Mouse (Mus musculus) ES-CJ7 (cell line): ENCODE data around the gene Rnf166.

ENCODE experiments used
- DNase-seq: peaks from one replicate; pipeline ENCODE4 v3.0.0; 2011; ENCODE audit warnings: low read depth, low spot score

The Rnf166 gene

DNA sequence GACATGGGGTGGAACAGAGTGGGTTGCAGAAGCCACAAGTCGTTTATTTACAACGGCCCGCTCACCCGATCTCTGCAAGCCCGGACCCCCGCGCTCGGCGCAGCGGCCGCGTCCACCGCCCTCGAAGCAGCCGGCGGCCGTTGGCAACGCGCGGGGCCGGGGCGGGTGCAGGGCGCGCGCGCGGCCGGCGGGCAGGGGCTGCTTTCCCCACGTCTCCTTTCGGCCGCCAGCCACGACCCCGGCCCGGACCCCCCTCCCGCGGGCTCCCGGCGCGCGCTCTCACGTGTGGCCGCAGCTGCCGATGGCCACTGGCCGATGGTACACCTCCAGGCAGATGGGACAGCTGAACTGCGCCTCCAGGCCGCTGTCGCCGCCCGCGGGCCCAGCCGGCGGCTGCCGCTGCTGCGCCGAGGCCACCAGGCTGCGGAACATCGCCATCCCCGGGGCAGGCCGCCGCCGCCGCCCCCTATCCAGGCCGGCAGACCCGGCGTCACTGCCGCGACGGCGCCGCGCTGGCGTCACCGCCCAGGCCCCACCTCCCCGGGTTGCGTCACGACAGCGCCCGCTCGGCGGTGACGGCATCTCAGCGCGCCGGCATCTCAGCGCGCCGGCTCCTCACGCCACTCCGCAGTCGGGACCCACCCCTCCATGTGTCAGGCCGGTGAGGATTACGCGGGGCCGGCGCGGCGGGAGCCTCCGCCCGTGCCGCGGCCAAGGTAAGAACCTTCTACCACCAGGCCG lies at the start of gene Rnf166, which contains the start of gene Ctu2:
TSS of gene Rnf166 (minus strand) at position 485 of the 741 bp plus-strand sequence.
TSS of gene Ctu2 (plus strand) at position 564 of the 741 bp plus-strand sequence.
- peak; percentile 94 for DNase-seq

DNA sequence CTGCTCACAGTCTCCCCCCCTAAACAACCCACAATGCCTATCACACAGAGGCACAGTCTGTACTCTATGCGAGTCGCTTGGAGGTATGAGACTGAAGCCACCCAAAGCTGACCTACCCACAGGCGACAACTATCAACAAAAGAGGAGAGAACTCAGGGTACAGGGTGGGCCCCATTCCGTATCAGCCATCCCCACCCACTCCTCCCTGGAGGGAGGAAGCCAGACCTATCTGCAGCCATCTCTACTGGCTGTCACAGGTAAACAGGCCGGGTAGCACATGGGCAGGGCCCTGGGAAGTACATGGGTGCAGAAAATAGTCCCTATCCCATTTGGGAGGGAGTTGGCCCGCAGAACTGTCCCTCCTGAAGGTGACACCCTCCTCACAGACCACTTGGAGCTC lies 49.1 kb upstream of the Rnf166 start:
- DNase-seq: no peak

DNA sequence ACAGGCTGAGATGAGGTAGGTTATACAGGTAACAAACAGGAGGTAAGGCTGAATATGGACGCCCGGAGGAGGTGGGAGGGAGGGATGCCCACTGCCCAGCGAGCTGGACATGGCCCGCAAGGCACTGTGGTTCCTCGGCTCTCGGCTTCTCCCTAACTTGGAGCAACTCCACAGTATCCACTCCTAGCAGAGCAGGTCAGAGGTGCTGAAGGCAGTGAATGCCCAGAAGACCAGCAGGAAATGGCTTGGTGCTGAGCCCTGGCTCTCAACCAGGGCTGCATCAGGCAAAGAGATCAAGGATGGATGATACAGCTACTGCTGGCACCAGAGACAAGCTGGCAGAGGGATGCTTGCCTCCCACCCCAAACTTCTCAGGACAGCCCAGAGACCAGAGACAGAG lies 48.6 kb upstream of the Rnf166 start:
- no peak for DNase-seq

DNA sequence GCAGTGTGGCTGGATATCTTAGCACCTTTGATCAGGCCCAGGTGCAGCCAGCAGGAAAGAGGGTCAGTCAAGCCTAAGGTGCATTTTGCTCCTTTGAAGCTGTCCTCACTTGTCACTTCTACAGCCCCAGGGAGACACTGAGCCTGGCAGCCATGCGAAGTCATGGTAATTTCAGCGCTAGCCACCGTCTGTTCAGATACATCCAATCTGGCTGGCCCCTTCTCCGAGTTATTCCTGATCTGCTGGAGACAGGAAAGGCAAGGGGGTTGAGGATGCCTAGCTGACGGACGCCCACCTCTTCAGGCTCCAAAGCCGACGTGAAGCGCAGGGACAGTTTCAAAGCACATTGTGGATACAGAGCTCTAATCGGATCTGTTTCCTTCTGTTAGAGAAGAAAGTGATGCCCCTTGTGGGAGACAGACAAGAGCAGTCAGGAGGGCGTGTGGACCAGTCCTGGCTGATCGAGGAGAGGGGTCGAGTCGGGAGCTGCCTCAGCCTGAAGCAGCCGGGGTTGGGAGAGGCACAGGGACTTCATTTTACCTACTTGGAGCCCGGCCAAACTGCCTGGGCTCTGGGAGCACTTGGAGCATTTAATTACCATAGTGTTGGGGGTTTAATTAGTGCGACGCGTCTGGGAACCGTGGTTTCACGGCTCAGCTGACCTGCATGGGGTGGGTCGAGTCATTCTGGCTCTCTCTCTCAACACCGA lies 47.9 kb upstream of the Rnf166 start:
- peak; percentile 67 for DNase-seq

DNA sequence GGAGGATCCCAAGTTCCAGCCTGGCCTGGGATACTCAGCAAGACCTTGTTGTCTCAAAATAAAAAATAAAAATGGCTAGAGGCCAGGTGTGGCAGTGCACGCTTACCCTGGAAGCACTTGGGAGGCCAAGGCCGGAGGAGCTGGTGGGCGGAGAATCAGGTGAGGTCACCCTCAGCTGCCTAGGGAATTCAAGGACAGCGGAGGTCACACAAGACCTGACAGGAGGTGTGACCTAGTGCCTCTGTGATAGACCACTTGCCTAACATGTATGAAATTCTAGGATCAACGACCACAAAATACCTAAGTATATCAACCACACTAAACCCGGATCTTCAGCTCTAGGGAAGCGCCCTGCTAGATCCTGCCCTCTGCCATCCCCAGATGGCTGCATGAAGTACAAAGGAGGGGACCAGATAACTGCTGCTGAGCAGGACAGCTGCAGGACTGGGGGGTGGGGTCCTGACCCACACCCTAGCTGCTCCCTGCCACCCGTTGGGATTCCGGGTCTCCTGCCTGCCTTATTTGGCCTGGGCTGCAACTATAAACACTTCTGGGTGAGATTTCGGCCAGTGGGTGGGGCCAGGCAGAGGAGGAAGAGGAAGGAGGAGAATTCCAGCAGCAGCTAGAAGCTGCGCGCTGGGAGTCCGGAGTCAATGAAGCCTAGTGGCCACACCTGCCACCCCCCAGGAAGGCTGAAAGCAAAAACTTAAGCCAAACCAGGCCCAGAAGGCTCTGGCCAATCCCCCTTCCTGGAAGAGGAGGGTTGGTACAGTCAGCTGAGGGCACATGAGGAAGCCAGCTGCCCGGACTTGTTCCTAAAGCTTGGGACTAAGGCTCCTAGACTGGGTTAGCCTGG lies 47.2 kb upstream of the Rnf166 start:
- peak; percentile 99 for DNase-seq

DNA sequence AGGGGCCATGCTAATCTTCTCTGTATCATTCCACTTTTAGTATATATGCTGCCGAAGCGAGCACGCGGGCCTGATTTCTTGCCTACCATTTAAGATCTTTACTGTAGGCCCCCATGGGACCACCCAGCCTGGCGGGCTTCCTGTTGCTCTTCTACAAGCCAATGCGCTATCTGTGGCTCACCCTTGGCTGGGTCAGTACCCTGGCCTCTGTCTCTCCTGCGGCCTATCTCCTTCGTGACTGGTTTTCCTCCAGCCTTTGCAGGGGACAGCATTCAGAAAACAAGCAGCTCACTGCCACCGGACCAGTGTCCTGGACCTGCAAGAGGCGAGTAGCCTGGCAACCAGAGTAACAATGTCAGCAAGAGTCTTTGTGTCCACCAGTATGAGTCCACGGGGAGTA lies 44.7 kb upstream of the Rnf166 start:
- DNase-seq: no peak

DNA sequence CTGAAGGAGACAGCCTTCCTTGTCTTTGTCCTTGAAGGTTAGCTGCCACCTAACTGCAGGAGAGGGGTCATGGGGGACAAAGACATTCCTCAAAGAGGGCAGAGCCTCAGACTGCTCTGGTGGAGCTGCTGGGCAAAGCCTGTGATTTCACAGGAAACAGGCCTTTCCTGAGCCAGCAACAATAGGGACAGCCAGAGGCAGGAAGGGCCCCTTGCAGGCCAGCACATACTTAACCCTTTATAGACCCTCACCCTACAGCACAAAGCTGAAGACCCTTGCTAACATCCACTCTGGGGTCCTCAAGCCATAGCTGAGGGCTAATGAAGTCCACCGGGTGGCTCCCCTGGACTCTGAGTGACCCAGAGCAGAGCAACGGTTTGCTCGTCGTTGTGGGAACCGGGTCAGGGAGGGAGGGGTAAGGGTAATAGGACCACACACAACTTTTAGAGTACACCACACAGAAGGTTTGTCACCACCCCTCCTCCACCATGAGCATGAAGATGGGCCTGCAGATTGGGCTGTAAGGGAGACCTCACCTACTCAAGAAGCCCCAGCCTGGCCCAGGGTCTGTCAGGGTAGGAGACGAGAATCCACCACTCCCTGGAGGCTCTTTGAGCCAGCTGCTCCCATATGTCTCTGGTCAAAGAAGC lies 41.8 kb upstream of the Rnf166 start:
- no peak for DNase-seq

DNA sequence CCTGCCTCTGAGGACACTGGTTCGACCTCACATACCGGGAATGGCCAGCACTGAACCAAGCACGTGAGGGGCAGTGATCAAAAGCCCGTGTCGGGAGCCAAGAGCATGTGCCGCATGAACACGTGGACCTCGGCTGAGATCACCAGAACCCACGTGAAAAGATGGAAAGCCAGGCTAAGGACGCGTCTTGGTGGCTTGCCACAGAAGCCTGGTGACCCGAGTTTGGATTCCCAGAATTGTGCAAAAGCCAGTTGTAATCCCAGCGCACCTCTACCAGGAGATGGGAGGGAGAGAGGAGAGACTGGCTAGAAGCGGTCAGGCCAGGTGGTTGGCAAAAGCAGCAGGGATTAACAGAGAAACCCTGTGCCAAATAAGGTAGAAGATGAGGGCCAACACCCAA lies 39.8 kb upstream of the Rnf166 start:
- DNase-seq: no peak

DNA sequence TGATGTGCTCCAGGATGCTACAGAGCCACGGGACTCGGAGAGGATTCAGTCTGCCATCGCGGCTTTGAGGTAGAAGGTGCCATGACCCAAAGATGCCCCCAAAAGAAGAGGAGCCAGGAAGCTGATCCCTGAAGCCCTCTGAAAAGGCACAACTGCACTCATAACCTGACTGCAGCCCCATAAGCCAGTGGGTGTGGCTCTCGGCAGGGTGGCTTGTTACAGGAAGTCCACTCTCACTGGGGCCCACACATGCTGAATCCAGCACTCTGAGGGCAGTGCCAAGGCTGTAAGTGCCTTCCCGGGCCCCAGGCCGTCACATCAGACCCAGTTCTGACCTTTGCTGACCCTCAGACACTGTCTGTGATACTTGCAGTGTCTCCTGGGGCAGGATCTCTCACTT lies 36.5 kb upstream of the Rnf166 start:
- no peak for DNase-seq

DNA sequence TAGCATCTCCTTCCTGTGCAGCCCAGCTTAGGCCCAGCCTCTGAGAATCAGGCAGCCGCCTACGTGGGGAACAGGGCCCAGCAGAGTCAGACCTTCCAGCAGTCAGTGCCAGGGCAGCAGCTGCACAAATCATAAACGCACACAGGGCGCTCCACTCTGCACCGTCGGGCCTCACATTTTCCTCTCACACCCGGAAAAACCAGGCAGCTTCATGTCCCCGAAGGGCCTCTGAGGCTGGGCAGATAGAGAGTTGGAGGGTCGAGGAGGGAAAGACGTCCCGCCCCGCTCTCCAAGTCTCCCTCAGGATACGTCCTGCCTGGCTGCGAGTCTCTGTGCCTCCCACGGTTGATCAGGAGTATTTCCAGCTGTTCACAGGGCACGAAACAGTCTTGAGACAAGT lies 35.7 kb upstream of the Rnf166 start:
- DNase-seq: no peak

DNA sequence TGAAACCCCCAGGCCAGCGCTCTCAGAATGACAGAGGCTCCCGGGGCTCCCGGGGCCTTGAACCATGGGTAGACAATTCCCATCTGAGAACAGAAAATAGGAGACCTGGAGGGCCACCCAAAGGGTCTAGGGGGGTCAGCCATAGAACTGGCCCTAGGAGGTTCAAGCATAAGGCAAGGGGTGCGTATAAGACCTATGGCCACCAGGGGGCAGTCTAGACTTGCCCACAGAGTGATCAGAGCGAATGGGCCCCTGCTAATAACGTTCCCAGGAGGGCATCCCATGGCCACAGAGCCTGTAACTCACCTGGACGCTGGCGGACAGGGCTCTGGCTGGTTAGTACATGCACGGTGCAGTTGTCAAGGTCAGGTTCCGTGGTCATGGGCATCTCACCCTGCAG lies 25.0 kb upstream of the Rnf166 start:
- peak; percentile 86 for DNase-seq

DNA sequence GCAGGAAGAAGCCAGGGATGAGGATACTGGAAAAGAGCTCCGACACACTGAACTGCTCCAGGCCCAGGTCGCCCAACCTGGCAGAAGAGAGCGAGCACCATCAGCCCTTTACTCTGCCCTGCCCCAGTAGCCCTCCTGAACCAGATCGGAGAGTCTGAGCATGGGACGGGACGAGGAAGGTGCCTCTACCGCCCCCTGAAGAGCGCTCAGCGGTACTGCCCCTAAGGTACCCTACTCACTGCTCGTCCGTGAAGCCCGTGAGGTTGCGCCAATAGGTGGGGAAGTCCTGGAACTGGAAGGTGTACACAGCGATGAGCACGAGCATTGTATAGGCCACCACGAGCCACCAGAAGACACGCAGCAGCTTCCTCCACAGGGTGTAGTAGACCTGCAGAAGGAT lies 22.0 kb upstream of the Rnf166 start:
- peak; percentile 85 for DNase-seq

DNA sequence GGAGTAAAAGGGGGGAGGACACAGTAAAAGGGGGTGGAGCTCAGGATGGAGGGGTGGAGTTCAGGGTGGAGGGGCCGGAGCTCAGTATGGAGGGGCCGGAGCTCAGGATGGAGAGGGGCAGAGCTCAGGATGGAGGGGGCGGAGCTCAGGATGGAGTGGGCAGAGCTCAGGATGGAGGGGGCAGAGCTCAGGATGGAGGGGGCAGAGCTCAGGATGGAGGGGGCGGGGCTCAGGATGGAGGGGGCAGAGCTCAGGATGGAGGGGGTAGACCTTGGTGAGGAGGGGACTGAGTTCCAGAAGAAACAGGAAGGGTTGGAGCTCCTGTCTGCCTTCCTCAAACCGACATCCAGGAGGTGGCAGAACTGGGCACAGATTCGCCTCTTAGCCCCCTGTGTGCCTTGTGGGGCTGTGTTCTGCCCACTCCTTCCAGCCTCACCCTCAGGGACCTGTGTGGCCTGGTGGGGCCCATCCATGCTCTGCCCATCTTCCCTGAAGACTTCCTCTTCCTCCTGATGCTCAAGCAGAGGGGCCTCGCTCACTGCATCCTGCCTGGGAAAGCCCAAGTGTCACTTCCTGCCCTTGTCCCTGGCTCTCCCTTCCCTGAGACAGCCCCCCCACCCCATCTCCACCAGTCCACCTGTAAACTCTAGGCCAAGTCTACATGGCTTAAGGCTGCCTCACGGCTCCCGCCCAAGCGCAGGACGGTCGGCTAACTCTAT lies 21.3 kb upstream of the Rnf166 start:
- DNase-seq: peak; percentile 55

DNA sequence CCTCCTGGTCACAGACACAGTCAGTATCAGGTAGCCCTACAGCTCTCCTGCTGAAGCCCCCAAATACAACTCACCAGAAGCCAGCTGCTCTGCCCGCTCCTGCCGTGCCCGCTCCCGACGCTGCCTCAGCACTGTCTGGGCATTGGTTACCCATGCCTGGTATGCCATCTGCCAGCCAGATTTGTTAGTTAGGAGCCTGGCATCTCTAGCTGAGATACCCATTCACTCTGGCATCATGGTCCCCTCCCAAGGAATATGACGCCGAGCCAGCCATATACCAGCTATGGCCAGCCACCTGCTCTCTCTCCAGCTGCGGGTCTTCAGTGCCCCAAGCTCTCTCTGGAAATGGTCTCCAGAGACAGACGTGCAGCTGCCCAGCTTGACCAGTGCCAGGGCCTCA lies 12.5 kb upstream of the Rnf166 start:
- DNase-seq: no peak

DNA sequence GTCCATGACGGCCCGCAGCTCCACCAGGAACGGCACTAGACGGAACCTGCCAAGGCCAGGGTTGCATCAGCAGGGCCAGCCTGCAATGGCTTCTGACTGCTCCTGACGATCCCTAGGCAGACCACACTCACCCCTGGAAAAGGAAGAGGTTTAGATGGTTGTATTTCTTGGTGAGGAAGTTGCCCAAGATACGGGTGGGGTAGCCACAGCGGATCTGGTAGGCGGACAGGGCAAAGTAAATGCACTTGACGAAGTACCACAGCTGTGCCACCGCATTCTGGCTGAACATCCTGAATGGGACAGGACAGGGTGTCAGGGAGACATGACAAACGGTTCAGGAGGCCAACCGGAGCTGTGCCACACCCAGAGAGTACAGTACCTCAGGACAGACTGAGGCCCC lies 9.0 kb upstream of the Rnf166 start:
- DNase-seq: no peak

DNA sequence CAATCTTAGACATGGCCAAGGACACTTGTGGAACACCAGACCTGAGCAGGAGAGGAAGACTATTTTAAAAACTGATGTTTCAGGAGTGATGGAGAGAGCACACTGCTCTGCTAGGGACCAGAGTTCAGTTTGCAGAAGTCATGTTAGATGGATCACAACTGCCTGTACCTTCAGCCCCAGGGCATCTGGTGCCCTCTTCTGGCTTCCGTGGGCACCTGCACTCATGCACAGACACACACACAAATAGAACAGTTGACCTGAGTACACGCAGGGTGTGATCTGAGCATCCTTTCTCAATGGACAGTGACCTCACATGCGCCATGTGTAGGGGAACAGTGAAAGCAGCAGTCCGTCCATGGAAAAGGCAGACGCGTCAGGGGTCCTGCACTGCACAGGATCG lies 8.0 kb upstream of the Rnf166 start:
- DNase-seq: peak; percentile 61

DNA sequence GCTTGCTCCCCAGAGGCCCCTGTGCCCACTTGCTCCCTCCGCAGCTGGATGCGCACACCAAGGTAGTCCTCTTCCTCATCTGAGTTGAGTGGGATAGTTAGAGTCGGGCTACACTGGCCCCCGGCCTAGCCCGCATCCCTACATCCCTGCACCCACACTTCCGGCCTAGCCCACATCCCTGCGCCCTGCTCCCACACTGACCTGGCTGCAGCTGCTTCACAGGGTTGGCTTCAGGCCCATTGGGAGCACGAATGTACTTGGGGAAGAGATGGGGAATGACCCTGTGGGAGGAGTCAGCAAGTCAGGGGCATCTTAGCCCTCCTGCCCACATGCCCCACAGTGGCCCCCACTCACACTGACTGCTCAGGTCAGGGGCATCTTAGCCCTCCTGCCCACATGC lies 6.6 kb upstream of the Rnf166 start:
- DNase-seq: no peak

DNA sequence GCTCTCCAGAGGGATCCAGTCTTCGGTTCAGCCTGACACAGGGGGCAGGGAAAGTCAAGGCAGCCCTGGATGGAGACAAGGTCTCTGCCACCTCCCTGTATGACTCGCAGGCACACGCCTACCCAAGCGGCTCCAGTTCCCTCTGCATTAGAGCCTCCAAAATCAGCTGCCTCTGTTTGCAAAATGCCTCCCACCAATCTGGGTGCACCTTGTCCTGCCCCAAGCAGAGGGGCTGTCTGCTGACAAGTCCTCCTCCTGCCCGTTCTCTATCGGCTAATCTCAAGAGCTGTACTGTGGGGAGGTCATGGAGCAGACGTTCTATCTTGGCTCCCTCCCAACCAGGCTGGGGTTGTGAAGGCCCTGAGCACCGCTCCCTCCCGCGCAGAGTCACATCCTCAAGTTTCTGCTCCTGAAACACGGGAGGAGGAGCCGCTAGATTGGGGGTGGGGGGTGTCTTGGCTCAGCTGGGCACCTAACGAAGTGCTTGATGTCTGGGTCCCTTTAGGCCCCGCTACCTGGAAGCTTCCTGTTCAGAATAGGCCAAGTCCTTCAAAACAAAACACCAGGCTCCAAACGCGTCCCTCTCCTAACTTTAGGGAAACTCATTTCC lies 808 bp downstream of the Rnf166 start:
- no peak for DNase-seq

DNA sequence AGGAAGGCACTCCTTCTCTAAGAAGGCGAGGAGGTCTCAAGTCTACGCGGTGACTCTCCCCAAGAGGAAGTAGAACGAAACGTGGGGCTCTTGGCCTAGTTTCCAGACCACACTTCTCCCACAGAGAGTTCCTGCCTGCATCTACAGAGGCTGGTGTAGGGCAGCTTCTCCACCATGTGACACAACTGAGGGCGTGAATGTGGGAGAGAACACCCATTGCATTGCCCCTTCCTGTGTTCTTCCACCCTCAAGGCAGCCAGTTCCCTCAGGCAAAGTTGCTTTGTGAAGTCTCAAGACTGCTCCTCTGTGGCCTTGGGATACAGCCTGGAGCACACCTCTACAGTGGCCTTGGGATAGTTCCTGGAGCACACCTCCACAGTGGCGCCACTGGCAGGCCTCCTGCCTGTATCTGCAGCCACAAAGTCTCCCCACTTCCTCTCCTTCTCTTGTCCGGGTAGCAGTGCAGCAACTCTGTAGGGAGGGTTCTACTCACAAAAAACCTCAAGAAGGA lies 1.9 kb downstream of the Rnf166 start:
- peak; percentile 43 for DNase-seq

DNA sequence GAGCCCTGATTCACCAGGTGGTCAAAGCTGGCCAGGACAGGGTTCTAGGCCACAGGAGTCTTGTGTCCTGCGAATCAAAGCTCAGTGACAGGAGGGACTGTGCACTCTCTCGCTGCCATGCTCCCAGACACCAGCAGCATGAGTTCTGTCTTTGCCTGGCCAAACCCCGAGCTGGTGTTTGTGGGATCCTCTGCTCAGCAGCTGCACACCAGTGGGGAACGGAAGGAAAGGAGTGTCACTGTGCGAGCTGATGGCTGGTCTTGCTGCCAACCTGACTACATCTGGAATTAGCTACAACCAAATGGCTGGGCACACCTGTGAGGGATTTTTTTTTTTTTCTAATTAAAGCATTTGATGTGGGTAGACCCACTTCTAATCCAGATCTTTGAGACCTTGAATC lies 5.2 kb downstream of the Rnf166 start:
- no peak for DNase-seq

DNA sequence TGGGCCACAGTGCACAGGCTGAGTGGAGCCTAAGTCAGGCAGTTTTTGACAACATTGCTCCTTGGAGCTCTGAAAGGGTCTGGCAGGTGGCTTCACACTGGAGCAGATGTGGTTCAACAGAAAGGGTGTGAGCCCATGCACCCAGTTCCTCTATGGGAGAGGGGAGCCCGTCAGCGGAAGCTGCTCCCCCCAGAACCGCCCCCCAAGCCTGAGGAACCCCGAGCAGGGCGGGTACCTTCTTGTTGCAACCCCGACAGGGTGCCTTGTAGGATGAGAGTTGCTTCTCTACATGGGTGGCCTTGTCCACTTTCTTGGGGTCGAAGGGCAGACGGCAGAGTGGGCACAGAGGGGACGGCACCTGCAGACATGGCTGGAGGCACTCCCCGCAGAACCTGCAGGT lies 5.9 kb downstream of the Rnf166 start:
- no peak for DNase-seq
